Mouse (Mus musculus): ENCODE measurements around the gene Atp5j2. TPM values are rescaled to one million over a fixed set of nuclear protein-coding genes. Genes with fewer than 3 reads are reported as not detected.

Atp5j2 gene
- polyA plus RNA-seq, 1 experiment = 8.3 TPM

GRCm38 (mm10) chr5:145205041-145205440, 13.2 kb upstream of the Atp5j2 start:
- Histone ChIP-seq H3K4me3 (replicated peaks) (peak overlapping the region; percentile 86), H3K27me3 (ENCODE audit: control insufficient read depth) (no peaks in the 10 kb centered on the region), H3K36me3 (ENCODE audit: control insufficient read depth) (peaks cover 24% of the 10 kb centered on the region), H3K4me1 (ENCODE audit: control insufficient read depth) (peaks cover 54% of the 10 kb centered on the region), H3K9me3 (ENCODE audit: control insufficient read depth, low read length) (0 out of 2 replicates have a peak, but pooled peaks cover 2% of the 10 kb centered on the region)
- TF ChIP-seq TAL1 (IDR thresholded peaks at IDR 0.05; ENCODE audit: low read length) (no peak), GATA1 (IDR thresholded peaks at IDR 0.05; ENCODE audit: low read length) (no peak)

- H3K36me3 ChIP-seq (ENCODE audit: control insufficient read depth) = peaks cover 27% of the 10 kb centered on the region
- no peaks in the 10 kb centered on the region for H3K27me3 ChIP-seq (ENCODE audit: control insufficient read depth)
- 0 out of 2 replicates have a peak, but pooled peaks cover 2% of the 10 kb centered on the region for H3K9me3 ChIP-seq (ENCODE audit: control insufficient read depth, low read length)
- H3K4me1 ChIP-seq (ENCODE audit: control insufficient read depth) = peaks cover 59% of the 10 kb centered on the region
- TF ChIP-seq GATA1 (IDR thresholded peaks at IDR 0.05; ENCODE audit: low read length) (no peak), TAL1 (IDR thresholded peaks at IDR 0.05; ENCODE audit: low read length) (no peak)
- peak within 1 kb of the TSS; percentile 86 for H3K4me3 ChIP-seq (replicated peaks)
Measured at GRCm38 (mm10) chr5:145203936-145204691, 12.3 kb upstream of the Atp5j2 start, which contains the start of gene Zkscan5. Gene Zkscan5 (plus strand): TSS chr5:145204562.

GRCm38 (mm10) chr5:145202446-145202845, 10.6 kb upstream of the Atp5j2 start:
- H3K4me1 ChIP-seq (ENCODE audit: control insufficient read depth) = peaks cover 59% of the 10 kb centered on the region
- no peak for TF ChIP-seq TAL1 (IDR thresholded peaks at IDR 0.05; ENCODE audit: low read length)
- TF ChIP-seq GATA1 (IDR thresholded peaks at IDR 0.05; ENCODE audit: low read length) = no peak

GRCm38 (mm10) chr5:145201321-145201991, 9.6 kb upstream of the Atp5j2 start, which contains the start of gene Zkscan14:
Gene Zkscan14 (minus strand): TSS chr5:145201868.
- Histone ChIP-seq H3K27me3 (ENCODE audit: control insufficient read depth) (no peaks in the 10 kb centered on the region), H3K9me3 (ENCODE audit: control insufficient read depth, low read length) (no peaks in the 10 kb centered on the region), H3K4me3 (replicated peaks) (peak within 1 kb of the TSS; percentile 87), H3K4me1 (ENCODE audit: control insufficient read depth) (peaks cover 59% of the 10 kb centered on the region), H3K36me3 (ENCODE audit: control insufficient read depth) (peaks cover 31% of the 10 kb centered on the region)
- no peak for TF ChIP-seq GATA1 (IDR thresholded peaks at IDR 0.05; ENCODE audit: low read length)
- no peak for TF ChIP-seq TAL1 (IDR thresholded peaks at IDR 0.05; ENCODE audit: low read length)

More at GRCm38 (mm10) chr5:145202446-145202845, 10.6 kb upstream of the Atp5j2 start:
- Histone ChIP-seq H3K4me3 (replicated peaks) (no peak overlapping the region), H3K27me3 (ENCODE audit: control insufficient read depth) (no peaks in the 10 kb centered on the region), H3K9me3 (ENCODE audit: control insufficient read depth, low read length) (0 out of 2 replicates have a peak, but pooled peaks cover 2% of the 10 kb centered on the region), H3K36me3 (ENCODE audit: control insufficient read depth) (peaks cover 32% of the 10 kb centered on the region)

- H3K4me1 ChIP-seq (ENCODE audit: control insufficient read depth) = peaks cover 51% of the 10 kb centered on the region
- H3K27me3 ChIP-seq (ENCODE audit: control insufficient read depth) = no peaks in the 10 kb centered on the region
- TF ChIP-seq GATA1 (IDR thresholded peaks at IDR 0.05; ENCODE audit: low read length) (no peak), TAL1 (IDR thresholded peaks at IDR 0.05; ENCODE audit: low read length) (no peak)
- peaks cover 41% of the 10 kb centered on the region for H3K36me3 ChIP-seq (ENCODE audit: control insufficient read depth)
- H3K9me3 ChIP-seq (ENCODE audit: control insufficient read depth, low read length) = no peaks in the 10 kb centered on the region
- peak overlapping the region; percentile 87 for H3K4me3 ChIP-seq (replicated peaks)
Measured at GRCm38 (mm10) chr5:145200387-145200786, 8.5 kb upstream of the Atp5j2 start.

GRCm38 (mm10) chr5:145190875-145191798, 725 bp downstream of the Atp5j2 start:
- TF ChIP-seq GATA1 (IDR thresholded peaks at IDR 0.05; ENCODE audit: low read length) (peak; percentile 76), TAL1 (IDR thresholded peaks at IDR 0.05; ENCODE audit: low read length) (no peak)
- peaks cover 35% of the 10 kb centered on the region for H3K4me1 ChIP-seq (ENCODE audit: control insufficient read depth)
- H3K4me3 ChIP-seq (replicated peaks) = peak overlapping the region; percentile 83
- H3K27me3 ChIP-seq (ENCODE audit: control insufficient read depth) = no peaks in the 10 kb centered on the region
- no peaks in the 10 kb centered on the region for H3K9me3 ChIP-seq (ENCODE audit: control insufficient read depth, low read length)
- peaks cover 68% of the 10 kb centered on the region for H3K36me3 ChIP-seq (ENCODE audit: control insufficient read depth)

GRCm38 (mm10) chr5:145190373-145190772, 1.5 kb downstream of the Atp5j2 start:
- H3K36me3 ChIP-seq (ENCODE audit: control insufficient read depth) = peaks cover 68% of the 10 kb centered on the region
- H3K9me3 ChIP-seq (ENCODE audit: control insufficient read depth, low read length) = no peaks in the 10 kb centered on the region
- peaks cover 35% of the 10 kb centered on the region for H3K4me1 ChIP-seq (ENCODE audit: control insufficient read depth)
- H3K27me3 ChIP-seq (ENCODE audit: control insufficient read depth) = no peaks in the 10 kb centered on the region
- TF ChIP-seq TAL1 (IDR thresholded peaks at IDR 0.05; ENCODE audit: low read length) (no peak), GATA1 (IDR thresholded peaks at IDR 0.05; ENCODE audit: low read length) (no peak)
- peak overlapping the region; percentile 83 for H3K4me3 ChIP-seq (replicated peaks)

GRCm38 (mm10) chr5:145189416-145189815, 2.4 kb downstream of the Atp5j2 start:
- Histone ChIP-seq H3K9me3 (ENCODE audit: control insufficient read depth, low read length) (no peaks in the 10 kb centered on the region), H3K4me3 (replicated peaks) (peak overlapping the region; percentile 83), H3K36me3 (ENCODE audit: control insufficient read depth) (peaks cover 67% of the 10 kb centered on the region), H3K27me3 (ENCODE audit: control insufficient read depth) (no peaks in the 10 kb centered on the region), H3K4me1 (ENCODE audit: control insufficient read depth) (peaks cover 35% of the 10 kb centered on the region)
- TF ChIP-seq TAL1 (IDR thresholded peaks at IDR 0.05; ENCODE audit: low read length) = no peak
- TF ChIP-seq GATA1 (IDR thresholded peaks at IDR 0.05; ENCODE audit: low read length) = no peak
